Mouse (Mus musculus) natural killer cell, adult 2 months (primary cell): ENCODE results near the gene Mafg.
A peak's percentile ranks its signal among the peaks of the same experiment; 100 is the strongest.

Experiments used
- DNase-seq, 2 experiments: peaks; one replicate each; pipeline ENCODE4 v3.0.0; 2022; ENCODE audit warnings: low spot score in 2 of 2

The Mafg gene

GRCm38 (mm10) chr11:120623961-120624679 is 9.3 kb downstream of the Mafg start:
- DNase-seq, result peak; percentile 52 to 74

- no peak for DNase-seq
These were observed 10.6 kb downstream of the Mafg start for GRCm38 (mm10) chr11:120622805-120623204.

DNA sequence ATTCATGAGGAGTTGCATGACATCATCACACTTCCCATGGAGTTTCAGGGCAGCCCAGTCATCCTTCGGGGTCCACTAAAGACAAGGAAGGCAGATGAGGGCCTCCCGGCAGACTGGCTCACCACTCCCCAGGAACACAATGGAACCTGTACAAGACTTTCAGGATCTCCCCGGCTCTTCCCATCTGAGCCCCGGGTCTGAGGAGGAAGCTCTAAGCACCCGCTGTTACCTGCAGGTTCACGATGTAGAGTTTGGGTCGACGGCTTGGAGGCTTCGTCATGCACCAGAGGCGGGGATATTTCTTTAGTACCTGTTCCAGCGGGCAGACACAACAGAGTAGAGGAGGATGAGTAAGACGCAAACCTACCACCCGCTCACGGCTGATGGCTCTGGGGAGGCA is 13.2 kb downstream of the Mafg start:
- DNase-seq, result no peak

DNA sequence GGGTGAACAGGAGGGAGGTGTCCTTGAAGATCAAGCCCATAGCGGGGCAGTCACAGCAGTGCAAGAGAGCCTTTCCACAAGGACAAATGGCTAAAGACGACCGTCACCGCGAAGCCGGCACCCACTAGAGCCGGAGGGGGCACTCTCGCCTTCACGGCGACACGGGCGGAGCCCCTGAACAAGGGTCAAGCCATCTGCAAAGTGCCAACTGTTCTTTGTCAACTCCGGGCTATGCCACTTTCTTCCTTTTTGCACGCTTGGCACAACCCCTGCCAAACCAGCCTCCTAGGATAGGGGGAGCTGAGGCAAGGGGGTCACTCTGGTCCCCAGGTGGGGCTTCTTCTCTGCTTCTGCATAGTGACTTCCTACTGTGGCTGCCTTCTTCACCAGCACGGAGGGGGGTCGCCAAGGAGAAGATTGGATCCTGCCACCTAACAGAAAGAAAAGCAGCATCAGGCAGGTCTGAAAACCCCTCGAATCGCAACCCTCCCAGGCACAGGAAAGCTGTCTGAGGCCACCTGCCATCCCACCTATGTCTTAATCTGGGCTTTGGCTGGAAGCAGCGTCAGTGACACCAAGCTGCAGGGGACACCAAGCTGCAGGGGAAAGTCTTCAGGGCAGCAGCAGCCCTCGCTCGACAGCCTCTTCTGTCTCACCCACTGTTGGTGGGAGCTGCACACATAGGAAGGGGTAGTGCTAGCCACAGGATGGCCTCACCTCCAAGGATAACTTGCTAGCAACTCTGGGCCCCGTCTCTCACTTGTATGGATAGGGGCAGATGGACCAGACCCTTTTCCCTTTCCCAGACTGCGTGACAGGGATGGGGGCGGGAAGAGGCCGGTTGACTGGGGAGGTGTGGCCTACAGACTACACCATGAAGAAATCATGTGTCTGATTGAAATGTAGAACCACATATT is 14.5 kb downstream of the Mafg start:
- no peak for DNase-seq

GRCm38 (mm10) chr11:120617519-120618112 is 15.8 kb downstream of the Mafg start, which contains the start of gene Pcyt2:
Gene Pcyt2, minus strand, starts transcription at chr11:120617936.
- DNase-seq, result peak; percentile 88 to 92

GRCm38 (mm10) chr11:120616617-120617294 is 16.6 kb downstream of the Mafg start:
- DNase-seq, result no peak

GRCm38 (mm10) chr11:120615606-120616203 is 17.7 kb downstream of the Mafg start:
- no peak for DNase-seq

DNA sequence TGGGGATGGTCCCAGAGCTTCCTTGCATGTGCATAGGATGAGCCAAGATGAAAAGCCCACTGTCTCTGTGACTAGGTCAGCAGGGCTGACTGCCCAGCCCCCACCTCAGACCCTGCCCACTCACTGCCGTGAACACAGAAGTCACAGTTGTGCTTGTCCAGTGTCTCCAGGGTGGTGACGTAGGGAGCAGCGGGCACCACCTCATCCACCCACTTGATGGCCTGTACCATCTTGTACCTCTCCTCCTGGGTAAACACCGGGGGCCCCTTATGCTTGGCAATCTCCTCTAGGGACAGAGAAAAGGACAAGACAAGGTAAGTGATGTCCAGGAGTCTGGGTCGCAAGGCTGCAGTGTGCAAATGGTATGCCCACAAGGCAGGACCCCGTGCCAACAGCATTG is 18.2 kb downstream of the Mafg start:
- no peak for DNase-seq

DNA sequence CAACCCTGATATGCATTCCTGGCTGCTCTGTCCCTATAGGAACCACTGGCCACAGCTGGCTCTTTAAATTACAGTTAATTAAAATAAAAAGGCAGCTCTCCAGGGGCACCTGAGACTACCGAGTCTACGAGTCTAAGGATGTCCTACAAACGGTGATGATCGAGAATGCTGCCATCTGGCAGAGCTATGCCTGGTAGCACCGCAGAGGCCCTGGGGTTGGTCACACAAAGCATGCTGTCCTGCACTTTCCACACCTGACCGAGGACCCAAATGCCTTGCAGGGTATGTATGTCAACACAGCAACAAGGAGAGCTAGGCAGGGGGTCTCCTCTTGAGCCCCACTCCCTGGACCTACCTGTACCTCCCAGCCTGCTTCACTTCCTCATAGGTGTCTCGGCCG is 19.4 kb downstream of the Mafg start:
- DNase-seq, result no peak

GRCm38 (mm10) chr11:120613481-120613972 is 19.9 kb downstream of the Mafg start:
- DNase-seq, result no peak

DNA sequence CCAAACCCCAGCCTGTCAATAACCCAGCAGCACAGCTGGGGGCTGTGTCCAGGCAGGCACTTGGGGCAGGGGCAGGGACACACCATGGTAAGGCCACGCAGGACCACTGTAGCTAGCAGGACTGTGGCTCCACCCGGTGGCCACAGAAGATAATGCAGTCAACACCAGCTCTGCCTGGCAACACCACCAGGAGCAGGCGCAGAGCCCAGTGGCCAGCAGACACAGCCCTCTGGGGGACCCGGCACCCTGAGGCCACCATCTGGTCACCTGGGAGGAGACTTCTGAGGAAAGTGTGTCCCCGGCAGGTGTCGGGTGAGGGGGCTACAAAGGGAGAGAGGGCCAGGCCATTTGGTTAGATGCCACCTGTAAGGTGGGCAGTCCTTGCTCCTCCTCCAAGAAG is 20.6 kb downstream of the Mafg start:
- peak; percentile 62 to 74 for DNase-seq

- no peak for DNase-seq
These were observed 22.8 kb downstream of the Mafg start for GRCm38 (mm10) chr11:120610477-120611046.

- DNase-seq, result no peak
These were observed 24.1 kb downstream of the Mafg start for GRCm38 (mm10) chr11:120609250-120609649.

- DNase-seq, result no peak
These were observed 25.0 kb downstream of the Mafg start, which contains the start of gene Npb for GRCm38 (mm10) chr11:120608241-120609034. Gene Npb, plus strand, starts transcription at chr11:120608477.

GRCm38 (mm10) chr11:120606764-120607163 is 26.6 kb downstream of the Mafg start:
- no peak for DNase-seq

DNA sequence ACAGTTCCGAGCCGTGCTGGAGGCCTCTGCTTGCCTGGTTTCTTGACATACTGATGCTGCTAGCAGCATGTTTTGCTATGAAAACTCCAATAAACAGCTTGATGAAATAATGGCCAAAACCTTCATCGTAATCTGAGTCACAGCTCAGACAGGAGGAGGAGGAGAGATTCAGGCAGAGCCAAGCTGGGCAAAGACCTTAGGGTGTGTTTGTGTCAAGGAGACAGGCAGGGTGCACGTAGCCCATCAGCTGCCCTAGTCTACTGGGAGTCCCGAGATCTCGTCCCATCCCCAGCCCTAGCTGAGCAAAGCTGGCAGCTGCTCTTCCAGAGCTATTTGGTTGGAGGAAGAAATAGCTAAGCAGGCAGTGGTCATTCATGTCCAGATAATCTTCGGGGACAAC is 27.7 kb downstream of the Mafg start:
- no peak for DNase-seq

GRCm38 (mm10) chr11:120603545-120603944 is 29.9 kb downstream of the Mafg start:
- no peak for DNase-seq

GRCm38 (mm10) chr11:120600716-120601115 is 32.7 kb downstream of the Mafg start:
- DNase-seq, result no peak

DNA sequence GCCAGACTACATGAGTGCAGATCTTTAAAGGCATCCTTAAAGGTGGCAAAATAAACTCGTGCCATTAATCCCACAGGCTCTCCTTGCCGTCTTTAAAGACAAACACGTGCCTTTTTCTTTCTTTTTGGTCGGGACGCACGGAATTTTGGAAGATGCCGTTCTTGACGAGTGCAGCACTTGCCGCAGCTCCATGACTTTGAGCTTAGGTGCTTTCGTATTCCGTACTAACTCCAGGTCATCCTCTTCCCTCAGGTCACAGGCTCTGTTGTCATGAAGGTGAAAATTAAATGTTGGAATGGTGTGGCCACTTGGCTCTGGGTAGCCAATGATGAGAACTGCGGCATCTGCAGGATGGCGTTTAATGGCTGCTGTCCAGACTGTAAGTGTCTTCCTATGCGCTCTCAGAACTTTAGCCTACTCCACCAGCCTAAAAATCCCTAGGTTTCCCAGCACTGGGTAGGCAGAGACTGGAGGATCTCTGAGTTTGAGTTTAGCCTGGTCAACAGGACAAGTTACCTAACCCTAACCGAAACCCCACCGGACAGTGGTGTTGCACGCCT is 34.3 kb downstream of the Mafg start:
- no peak for DNase-seq
